Mouse (Mus musculus): Measurements from ENCODE around the gene Tmem52.
A peak's percentile ranks its signal among the peaks of the same experiment; 100 is the strongest.

Gene Tmem52

GRCm38 (mm10) chr4:155510981-155511380 lies 42.1 kb downstream of the Tmem52 start:
- no peak for DNase-seq (ENCODE audit: low read depth)

DNA sequence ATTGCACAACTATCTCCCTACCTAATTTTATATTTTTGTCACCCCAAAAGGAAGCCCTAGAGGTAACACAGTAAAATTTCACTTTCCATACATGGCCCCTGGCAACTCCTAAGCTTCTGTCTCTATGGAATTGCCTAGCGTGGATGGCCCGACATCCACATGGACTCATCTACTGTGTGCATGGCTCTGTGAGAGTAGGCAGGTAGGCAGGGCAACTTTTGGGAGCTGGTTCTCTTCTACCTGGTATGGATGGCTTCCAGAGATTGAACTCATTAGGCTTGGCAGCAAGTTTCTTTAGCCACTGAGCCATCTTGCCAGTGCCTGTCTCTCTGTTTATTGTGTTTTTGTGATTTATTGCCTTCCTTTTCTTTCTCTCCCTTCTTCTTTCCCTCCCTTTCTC lies 45.9 kb downstream of the Tmem52 start:
- DNase-seq (ENCODE audit: low read depth) = no peak

DNA sequence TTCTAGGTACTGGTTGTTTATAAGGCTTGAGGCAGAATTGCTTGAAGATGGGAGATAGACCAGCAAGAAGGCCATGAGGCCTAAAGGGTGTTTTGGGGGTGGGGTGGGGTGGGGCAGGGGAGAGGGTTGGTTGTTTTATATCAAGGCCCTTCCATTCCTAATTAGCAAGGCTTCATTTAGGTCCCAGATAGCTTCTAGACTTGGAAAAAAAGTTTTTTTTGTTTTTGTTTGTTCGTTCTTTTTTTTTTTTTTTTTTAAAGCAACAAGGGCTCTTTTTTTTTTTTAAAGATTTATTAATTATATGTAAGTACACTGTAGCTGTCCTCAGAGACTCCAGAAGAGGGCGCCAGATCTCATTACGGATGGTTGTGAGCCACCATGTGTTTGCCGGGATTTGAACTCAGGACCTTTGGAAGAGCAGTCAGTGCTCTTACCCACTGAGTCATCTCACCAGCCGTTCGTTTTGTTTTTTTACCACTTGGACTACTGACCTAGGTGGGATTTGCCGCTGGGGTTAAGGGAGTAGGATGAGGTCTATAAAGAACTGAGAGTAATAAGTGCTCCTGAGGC lies 49.1 kb downstream of the Tmem52 start:
- DNase-seq (ENCODE audit: low read depth) = peak; percentile 35
